Mouse (Mus musculus) lung, adult 2 months (tissue): Measurements from ENCODE around the gene Psmc5.

Experiments
- CTCF ChIP-seq: fragments of 200-500 bp; IDR thresholded peaks from 2 replicates; pipeline ENCODE4 v1.5.1; 2011; ENCODE audit warnings: mild to moderate bottlenecking, low read length, control low read depth; ENCODE audit not compliant: insufficient read depth
- POLR2A ChIP-seq: fragments of 200-500 bp; IDR thresholded peaks from 2 replicates; pipeline ENCODE4 v1.6.1; 2011; ENCODE audit warnings: low read depth, mild to moderate bottlenecking, control low read depth, low read length, borderline replicate concordance; ENCODE audit errors: extremely low read depth

GRCm38 (mm10) chr11:106265570-106265969 is 9.6 kb downstream of the Psmc5 start:
- TF ChIP-seq POLR2A, result no peak
- no peak for TF ChIP-seq CTCF
